Mouse (Mus musculus): ENCODE results near the gene Cutc.
A peak's percentile ranks its signal among the peaks of the same experiment; 100 is the strongest.

The Cutc gene

GRCm38 (mm10) chr19:43752489-43753225 is at the start of gene Cutc, which contains the start of gene Cox15:
Gene Cutc (plus strand): TSS chr19:43752996.
Gene Cox15 (minus strand): TSS chr19:43753000.
- peak; percentile 93 to 96 for DNase-seq

- no peak for DNase-seq
Observed at GRCm38 (mm10) chr19:43704211-43704610, 48.6 kb upstream of the Cutc start.

- DNase-seq, result no peak
Observed at GRCm38 (mm10) chr19:43704787-43705497, 47.9 kb upstream of the Cutc start.

GRCm38 (mm10) chr19:43708206-43708605 is 44.6 kb upstream of the Cutc start:
- DNase-seq, result no peak

GRCm38 (mm10) chr19:43709317-43709716 is 43.5 kb upstream of the Cutc start:
- no peak for DNase-seq

- DNase-seq, result peak; percentile 26 to 51
Observed at GRCm38 (mm10) chr19:43711159-43711916, 41.5 kb upstream of the Cutc start.

GRCm38 (mm10) chr19:43711971-43712370 is 40.8 kb upstream of the Cutc start:
- DNase-seq, result peak in 1 of 2 experiments; percentile 13

GRCm38 (mm10) chr19:43720061-43720460 is 32.7 kb upstream of the Cutc start:
- no peak for DNase-seq

- DNase-seq, result no peak
Observed at GRCm38 (mm10) chr19:43722891-43723290, 29.9 kb upstream of the Cutc start.

- DNase-seq, result no peak
Observed at GRCm38 (mm10) chr19:43723501-43723900, 29.3 kb upstream of the Cutc start.

GRCm38 (mm10) chr19:43724194-43724593 is 28.6 kb upstream of the Cutc start:
- no peak for DNase-seq

GRCm38 (mm10) chr19:43724821-43725220 is 28.0 kb upstream of the Cutc start:
- DNase-seq, result no peak

GRCm38 (mm10) chr19:43726510-43727146 is 26.2 kb upstream of the Cutc start:
- DNase-seq, result peak; percentile 15 to 26

- DNase-seq, result no peak
Observed at GRCm38 (mm10) chr19:43729296-43730036, 23.3 kb upstream of the Cutc start.

- DNase-seq, result no peak
Observed at GRCm38 (mm10) chr19:43730037-43730428, 22.8 kb upstream of the Cutc start.

- no peak for DNase-seq
Observed at GRCm38 (mm10) chr19:43731157-43731556, 21.6 kb upstream of the Cutc start.

GRCm38 (mm10) chr19:43738409-43738808 is 14.4 kb upstream of the Cutc start:
- DNase-seq, result no peak

- DNase-seq, result no peak
Observed at GRCm38 (mm10) chr19:43743401-43743800, 9.4 kb upstream of the Cutc start.

GRCm38 (mm10) chr19:43745740-43746139 is 7.1 kb upstream of the Cutc start:
- DNase-seq, result no peak

- no peak for DNase-seq
Observed at GRCm38 (mm10) chr19:43747877-43748276, 4.9 kb upstream of the Cutc start.

- DNase-seq, result no peak
Observed at GRCm38 (mm10) chr19:43750008-43750407, 2.8 kb upstream of the Cutc start.

GRCm38 (mm10) chr19:43753226-43753835 is 535 bp downstream of the Cutc start:
- DNase-seq, result peak; percentile 80 to 87
